ENCODE assay signal across 17 mouse cellular contexts in the genomic region with DNA sequence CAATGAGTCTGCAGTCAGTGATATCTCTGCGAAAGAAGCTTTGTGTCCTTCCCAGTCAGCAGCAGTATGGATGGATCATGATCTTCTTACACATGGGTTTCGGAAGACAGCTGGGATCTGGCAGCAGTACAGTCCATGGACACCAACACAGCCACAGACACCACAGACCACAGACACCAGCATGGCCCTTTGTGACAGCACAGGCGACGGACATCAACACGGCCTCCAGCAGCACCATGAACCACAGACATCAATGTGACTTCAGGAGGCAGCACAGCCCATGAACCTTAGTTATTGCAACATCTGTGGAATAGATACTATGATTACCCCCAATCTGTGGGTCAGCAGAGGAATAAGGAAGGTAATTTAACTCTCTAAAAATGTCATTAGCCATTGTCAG.
"Had no signal": no experiment of that assay in that cellular context is flagged by ENCODE, and none has a peak within 500 bp of the region (broad histone marks: within the 10 kb centered on the region; RNA-seq: fewer than 3 reads in every experiment).

No protein-coding gene starts in this region.

- H3K27me3 ChIP-seq: liver, embryonic 12.5 days; midbrain, embryonic 12.5 days; neural tube, embryonic 12.5 days; stomach, embryonic 15.5 days had no signal

- H3K27ac ChIP-seq: liver, embryonic 12.5 days; liver, embryonic 14.5 days; midbrain, embryonic 10.5 days; midbrain, embryonic 12.5 days; neural tube, embryonic 12.5 days; stomach, embryonic 15.5 days; stomach, postnatal 0 days had no signal

- H3K36me3 ChIP-seq: liver, embryonic 12.5 days; midbrain, embryonic 10.5 days; midbrain, embryonic 12.5 days; neural tube, embryonic 12.5 days; stomach, embryonic 15.5 days had no signal

- H3K4me1 ChIP-seq: liver, embryonic 12.5 days; midbrain, embryonic 12.5 days; neural tube, embryonic 12.5 days; stomach, embryonic 15.5 days had no signal

- H3K9ac ChIP-seq: liver, embryonic 12.5 days; liver, embryonic 14.5 days; lung, embryonic 14.5 days; midbrain, embryonic 12.5 days; neural tube, embryonic 12.5 days; stomach, embryonic 15.5 days had no signal

- DNase-seq: lung, adult 18-20 months; lung, embryonic 14.5 days; lung, postnatal 14 days; lung, postnatal 36 days; midbrain, embryonic 14.5 days; right cerebral cortex, postnatal 14 days; thymus, adult 2 months; thymus, postnatal 25 days; thymus, postnatal 4 days had no signal

- ATAC-seq: liver, embryonic 12.5 days; midbrain, embryonic 16.5 days had no signal

- H3K4me2 ChIP-seq: liver, embryonic 12.5 days; lung, embryonic 14.5 days; midbrain, embryonic 12.5 days; neural tube, embryonic 12.5 days; stomach, embryonic 15.5 days had no signal

- H3K4me3 ChIP-seq: liver, embryonic 12.5 days; midbrain, embryonic 10.5 days; midbrain, embryonic 12.5 days; neural tube, embryonic 12.5 days; stomach, embryonic 15.5 days had no signal

- H3K9me3 ChIP-seq: liver, embryonic 12.5 days; midbrain, embryonic 10.5 days; midbrain, embryonic 12.5 days; neural tube, embryonic 12.5 days; stomach, embryonic 15.5 days had no signal
